Mouse (Mus musculus) heart, postnatal 0 days (tissue): ENCODE results near the gene Stk38.

Experiments used
- CTCF ChIP-seq: IDR thresholded peaks from 2 replicates; pipeline ENCODE4 v1.5.1; 2016; ENCODE audit warnings: antibody characterized with exemption, control low read depth, low read depth
- EP300 ChIP-seq: IDR thresholded peaks from 2 replicates; pipeline ENCODE4 v1.6.1; 2016; ENCODE audit warnings: antibody characterized with exemption, low read depth

- TF ChIP-seq CTCF: no peak
- no peak for TF ChIP-seq EP300
These were observed 66.8 kb downstream of the Stk38 start for GRCm38 (mm10) chr17:28940776-28941555.
